Mouse (Mus musculus) urinary bladder, postnatal 4 days (tissue): ENCODE data around the gene Trim71.
"Not testable (repeated sequence)": the region's sequence is repeated elsewhere in the genome, so short reads cannot be mapped to it uniquely, and the experiment has no call there.

Experiments used
- DNase-seq, 2 experiments: peaks; one replicate each; pipeline ENCODE4 v3.0.0; 2021 to 2022; ENCODE audit warnings: low spot score in 2 of 2

Gene Trim71

GRCm38 (mm10) chr9:114525891-114526290 is 38.3 kb downstream of the Trim71 start:
- no peak for DNase-seq

GRCm38 (mm10) chr9:114525073-114525633 is 39.0 kb downstream of the Trim71 start:
- DNase-seq, result no peak

GRCm38 (mm10) chr9:114522501-114522900 is 41.7 kb downstream of the Trim71 start:
- DNase-seq, result no peak

GRCm38 (mm10) chr9:114522041-114522440 is 42.1 kb downstream of the Trim71 start:
- no peak for DNase-seq

GRCm38 (mm10) chr9:114520529-114520928 is 43.6 kb downstream of the Trim71 start:
- not testable (repeated sequence) for DNase-seq

DNA sequence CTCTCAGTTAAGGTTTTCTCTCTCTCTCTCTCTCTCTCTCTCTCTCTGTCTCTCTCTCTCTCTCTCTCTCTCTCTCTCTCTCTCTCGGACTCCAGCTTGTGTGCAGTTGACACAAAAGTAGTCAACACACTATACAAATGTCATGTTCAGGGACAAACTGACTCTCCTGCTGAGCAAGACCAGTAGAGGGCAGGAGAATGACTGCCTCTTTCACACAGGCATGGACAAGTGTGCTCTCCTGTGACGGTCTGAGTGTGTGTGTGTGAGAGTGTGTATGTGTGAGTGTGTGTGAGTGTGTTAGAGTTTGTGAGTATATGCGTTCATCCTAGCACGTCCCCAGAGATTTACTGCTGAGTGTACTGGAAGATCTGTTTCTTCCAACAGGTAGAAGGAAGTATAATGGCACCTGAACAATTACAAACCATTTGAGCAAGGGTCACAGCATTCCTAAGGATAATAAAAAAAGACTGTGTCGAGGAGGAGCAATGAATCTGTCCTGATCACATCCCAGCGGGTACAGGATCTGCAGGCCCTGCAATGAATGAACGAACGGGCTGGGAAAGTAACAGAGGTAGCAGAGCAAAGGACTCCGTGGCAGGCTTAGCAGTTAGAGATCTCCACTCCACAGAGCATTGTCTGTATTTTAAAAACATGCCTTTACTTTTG is 45.2 kb downstream of the Trim71 start:
- no peak for DNase-seq

- no peak for DNase-seq
Measured at GRCm38 (mm10) chr9:114517924-114518497, 46.2 kb downstream of the Trim71 start.

- no peak for DNase-seq
Measured at GRCm38 (mm10) chr9:114515364-114515763, 48.8 kb downstream of the Trim71 start, which contains the start of gene C130032M10Rik. C130032M10Rik (plus strand) TSS chr9:114515697.

- DNase-seq, result no peak
Measured at GRCm38 (mm10) chr9:114512831-114513230, 51.3 kb downstream of the Trim71 start.

DNA sequence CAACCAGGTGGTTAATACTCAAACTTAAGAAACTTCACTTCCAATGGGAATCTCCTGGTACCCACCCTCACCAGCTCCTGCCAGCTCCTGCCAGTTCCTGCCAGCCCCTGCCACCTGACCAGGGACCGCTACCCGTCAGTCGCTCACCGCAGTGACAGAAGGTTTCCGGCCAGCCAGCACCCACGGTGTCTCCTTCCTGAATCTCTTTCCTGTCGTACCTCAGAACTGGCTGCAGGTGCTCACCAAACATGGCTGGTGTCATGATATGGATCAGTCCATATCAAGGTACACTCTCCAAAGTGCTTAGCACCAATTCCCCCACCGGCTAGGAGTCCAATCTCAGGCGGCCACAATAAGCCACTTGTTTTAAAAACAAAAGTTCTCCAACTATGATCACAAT is 54.4 kb downstream of the Trim71 start:
- no peak for DNase-seq

DNA sequence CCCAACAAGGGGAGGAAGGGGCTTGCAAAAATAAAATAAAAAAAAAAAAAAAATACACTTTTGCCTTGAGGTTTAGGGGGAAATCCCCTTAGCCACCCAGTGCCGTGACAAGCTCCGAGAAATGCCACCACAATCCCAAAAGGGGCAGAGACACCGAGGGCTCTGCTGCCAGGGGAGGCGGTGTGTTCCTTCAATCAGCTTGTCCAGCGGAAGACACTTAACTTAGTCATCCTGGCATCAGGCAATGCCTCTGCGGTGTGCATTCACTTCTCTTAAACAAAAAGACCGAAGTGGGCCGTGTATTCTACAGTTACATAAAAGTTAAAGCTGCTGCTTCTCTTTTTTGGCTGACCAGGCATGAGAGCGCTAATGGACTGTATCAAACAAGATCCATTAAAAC is 56.7 kb downstream of the Trim71 start:
- DNase-seq, result no peak

- DNase-seq, result no peak
Measured at GRCm38 (mm10) chr9:114506564-114506963, 57.6 kb downstream of the Trim71 start.

DNA sequence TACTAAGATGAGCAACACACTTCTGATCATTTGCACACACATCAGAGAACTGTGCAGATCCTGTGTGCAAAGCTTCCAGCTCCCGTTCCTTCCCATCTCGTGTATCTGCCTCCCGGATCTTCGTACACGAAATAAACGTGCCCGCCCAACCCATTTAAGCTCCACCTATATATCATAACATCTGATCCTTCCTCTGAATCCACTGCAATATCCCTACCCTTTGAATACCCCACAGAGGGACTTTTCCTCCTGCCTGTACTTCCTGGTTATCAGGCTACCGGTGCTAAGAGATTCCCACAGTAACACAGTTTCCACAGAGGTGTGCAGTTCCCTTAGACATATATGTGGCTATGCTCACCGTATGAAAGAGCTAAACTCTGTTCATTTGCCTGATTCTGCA is 59.4 kb downstream of the Trim71 start, which contains the start of gene Ccr4:
TSS of gene Ccr4 (minus strand) at position 101 of the 400 bp plus-strand sequence.
- no peak for DNase-seq

DNA sequence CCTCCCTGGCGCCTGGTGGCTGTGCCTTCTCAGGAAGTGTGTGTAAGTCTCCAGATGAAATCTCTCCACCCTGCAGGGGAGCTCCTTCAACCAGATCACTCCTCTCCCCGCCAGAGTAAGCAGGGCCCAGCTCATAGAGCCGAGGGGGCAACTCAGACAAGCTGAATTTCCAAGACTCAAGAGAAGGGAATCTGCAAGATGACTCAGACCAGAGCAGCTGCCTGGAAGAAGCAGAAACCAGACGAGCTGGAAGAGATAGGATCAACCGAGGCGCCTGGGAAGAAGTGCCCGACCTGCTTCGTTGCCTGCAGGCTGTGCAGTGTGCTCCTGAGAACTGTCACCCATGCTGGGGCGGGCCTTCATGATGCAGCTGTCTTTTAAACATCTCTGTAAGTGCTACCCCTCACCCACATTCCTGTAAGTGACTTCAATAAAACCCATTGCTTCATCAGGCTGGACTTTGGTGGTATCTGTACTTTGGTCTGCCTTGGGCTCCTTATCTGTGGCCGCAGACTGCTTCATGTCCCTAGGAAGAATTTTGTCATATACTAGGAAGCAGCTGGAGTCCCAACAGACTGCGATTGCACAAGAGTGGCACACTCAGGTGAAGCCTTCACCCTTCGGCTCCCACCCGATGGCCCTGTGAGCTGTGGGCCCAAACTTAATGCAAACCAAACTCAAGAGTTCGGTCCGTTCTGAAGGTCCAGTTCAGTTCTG is 61.3 kb downstream of the Trim71 start:
- peak in 1 of 2 experiments; percentile 38 for DNase-seq

DNA sequence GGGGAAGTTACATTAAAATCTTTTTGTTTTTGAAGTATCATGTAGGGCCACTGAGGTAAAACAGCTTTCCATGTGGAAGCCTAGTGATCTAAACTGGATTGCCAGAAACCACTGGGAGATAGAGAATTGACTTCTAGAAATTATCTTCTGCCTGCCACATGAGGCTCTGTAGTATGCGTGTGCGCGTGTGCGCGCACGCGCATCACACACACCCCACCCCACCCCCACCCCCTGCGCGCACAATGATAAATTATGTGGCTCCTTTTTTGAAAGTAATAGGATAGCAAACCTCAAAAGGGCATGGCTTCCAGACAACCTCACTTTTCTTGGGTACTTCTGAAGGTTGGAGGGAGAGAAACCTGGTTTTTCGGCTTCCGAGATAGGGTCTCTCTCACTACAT is 62.3 kb downstream of the Trim71 start:
- no peak for DNase-seq

DNA sequence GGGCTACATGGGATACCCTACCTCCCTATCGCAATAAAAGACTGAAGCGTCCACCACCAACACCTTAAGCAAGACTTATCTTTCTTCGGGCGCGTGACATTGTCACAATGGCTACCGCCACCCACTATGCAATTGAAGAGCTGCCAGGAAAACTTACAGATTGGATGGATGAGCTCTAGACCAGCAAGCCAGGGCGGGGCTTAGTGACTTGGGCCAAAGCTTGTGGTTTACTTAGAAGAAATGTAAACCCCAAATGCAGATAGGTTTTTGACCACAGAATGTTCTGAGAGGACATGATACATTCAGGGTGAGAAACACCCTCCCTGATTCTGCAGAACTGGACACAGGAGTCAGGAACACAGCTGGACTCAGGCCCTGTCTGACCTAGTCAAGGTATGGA is 63.1 kb downstream of the Trim71 start:
- DNase-seq, result no peak

- DNase-seq, result no peak
Measured at GRCm38 (mm10) chr9:114499783-114500515, 64.2 kb downstream of the Trim71 start.

DNA sequence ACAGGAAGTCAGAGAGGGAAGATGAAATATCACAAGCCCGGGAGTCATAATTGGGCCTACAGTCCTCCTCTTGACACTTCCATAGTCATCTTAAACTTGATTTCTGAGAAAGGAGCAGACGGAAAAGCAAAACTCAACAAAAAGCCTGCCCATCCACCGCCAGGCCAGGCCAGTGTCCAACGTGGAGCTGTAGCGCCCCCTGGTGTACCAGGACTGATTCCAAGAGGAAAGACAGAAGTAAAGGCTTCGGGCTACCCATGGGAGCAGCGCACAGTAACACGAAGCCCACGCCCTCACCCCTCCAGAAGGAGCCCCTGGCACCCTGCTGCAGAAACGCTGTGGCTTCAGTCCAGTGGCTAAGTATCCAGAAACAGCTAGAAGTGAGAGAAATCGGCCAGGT is 66.0 kb downstream of the Trim71 start:
- peak; percentile 66 to 91 for DNase-seq

GRCm38 (mm10) chr9:114496469-114496868 is 67.7 kb downstream of the Trim71 start:
- DNase-seq, result no peak

DNA sequence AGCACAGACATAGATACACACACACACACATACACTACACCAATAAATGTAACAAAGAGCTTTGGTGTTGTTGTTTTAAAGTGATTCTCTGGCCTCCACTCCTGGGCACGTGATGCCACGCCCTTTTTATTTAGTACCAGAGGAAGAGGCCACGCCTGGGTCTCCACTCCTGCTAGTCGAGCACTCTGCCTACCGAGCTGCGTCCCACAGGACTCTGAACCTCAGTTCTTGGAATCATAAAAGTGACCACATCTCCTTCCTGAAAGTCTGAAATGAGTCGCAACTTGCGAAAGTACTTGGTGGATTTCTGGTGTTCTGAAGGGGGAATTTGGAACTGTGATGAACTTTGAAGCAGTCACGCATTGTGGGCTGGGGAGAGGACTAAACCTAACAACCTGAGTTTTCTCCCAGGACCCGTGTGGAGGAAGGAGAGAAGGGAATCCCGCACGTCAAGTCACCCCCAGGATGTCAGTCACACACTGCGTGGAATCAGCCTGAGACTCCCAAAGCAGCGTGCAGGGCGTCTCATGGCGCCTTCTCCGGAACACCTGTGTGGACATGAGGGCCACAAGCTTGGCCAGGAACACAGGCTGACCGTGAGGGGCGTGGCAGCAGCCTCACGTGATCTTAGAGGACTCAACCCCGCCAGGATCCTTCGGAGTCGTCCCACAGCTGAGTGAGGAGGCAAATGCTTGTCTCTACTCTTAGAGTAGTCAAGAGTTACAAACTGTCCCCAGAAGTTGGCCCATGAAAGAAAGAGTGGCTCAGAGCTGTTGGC is 76.5 kb downstream of the Trim71 start:
- DNase-seq, result no peak

GRCm38 (mm10) chr9:114486808-114487207 is 77.4 kb downstream of the Trim71 start:
- no peak for DNase-seq
